Mouse (Mus musculus) hindbrain, postnatal 0 days (tissue): ENCODE results near the gene Dpy19l2. TPM values are rescaled to one million over a fixed set of nuclear protein-coding genes. Genes with fewer than 3 reads are reported as not detected.
"Not testable (repeated sequence)": the region's sequence is repeated elsewhere in the genome, so short reads cannot be mapped to it uniquely, and the experiment has no call there.

Experiments
- ATAC-seq: fragments of 200-750 bp; cut with Nextera tagmentation; 2 replicates; pipeline ENCODE4 v1.8.0; 2017; ENCODE audit warnings: mild to moderate bottlenecking, moderate TSS enrichment, moderate library complexity
- DNase-seq: peaks from one replicate; pipeline ENCODE4 v3.0.0-alpha.2; 2015; ENCODE audit warnings: low spot score
- H3K27ac ChIP-seq: fragments of 300-500 bp; sonication (generic); 2 replicates; pipeline ENCODE4 v1.5.1; 2014; ENCODE audit warnings: mild to moderate bottlenecking
- H3K27me3 ChIP-seq: fragments of 300-500 bp; sonication (generic); 2 replicates; pipeline ENCODE4 v1.6.1; 2014; ENCODE audit warnings: low read length, mixed read lengths; ENCODE audit not compliant: insufficient read depth
- H3K36me3 ChIP-seq: fragments of 300-500 bp; sonication (generic); 2 replicates; pipeline ENCODE4 v1.6.1; 2014; ENCODE audit warnings: low read length, mixed read lengths; ENCODE audit not compliant: insufficient read depth
- H3K4me1 ChIP-seq: fragments of 300-500 bp; sonication (generic); 2 replicates; pipeline ENCODE4 v1.6.1; 2014; ENCODE audit warnings: antibody characterized with exemption, low read length, mixed read lengths; ENCODE audit not compliant: insufficient read depth
- H3K4me2 ChIP-seq: fragments of 300-500 bp; sonication (generic); 2 replicates; pipeline ENCODE4 v1.6.1; 2014; ENCODE audit warnings: low read depth, mild to moderate bottlenecking, low read length, moderate library complexity, mixed read lengths
- H3K4me3 ChIP-seq: fragments of 300-500 bp; sonication (generic); 2 replicates; pipeline ENCODE4 v1.5.1; 2014; ENCODE audit warnings: low read length
- H3K9ac ChIP-seq: fragments of 300-500 bp; sonication (generic); replicated peaks from 2 replicates; pipeline ENCODE4 v1.6.1; 2014; ENCODE audit warnings: mild to moderate bottlenecking, low read length, moderate library complexity, mixed read lengths
- H3K9me3 ChIP-seq: fragments of 300-500 bp; sonication (generic); 2 replicates; pipeline ENCODE4 v1.6.1; 2016; ENCODE audit warnings: low read length, mixed read lengths
- CTCF ChIP-seq: IDR thresholded peaks from 2 replicates; pipeline ENCODE4 v1.5.1; 2016; ENCODE audit warnings: antibody characterized with exemption, control low read depth, low read depth
- WGBS: fragments of 180-500 bp; shearing (Covaris S2); extraction: QIAGEN DNeasy Blood & Tissue Kit; methylation state at CpG from one replicate; pipeline ENCODE4 v1.1.7; 2014; 5-methylcytosine and 5-hydroxymethylcytosine counted together
- polyA plus RNA-seq: library from polyadenylated mRNA; unstranded; fragments of >200 nt; fragmentation: Nextera tagmentation; extraction: Ambion mirVana; gene quantifications from 2 replicates; pipeline ENCODE4 v1.2.1, GENCODE M21; 2015
- total RNA-seq: library from RNA; depleted of rRNA; stranded (reverse); fragments of >200 nt; gene quantifications from 2 replicates; pipeline ENCODE4 v1.2.3, GENCODE M21; 2014; rRNA removed

The Dpy19l2 gene
- total RNA-seq (0.78 and 1.1 TPM in 2 replicates), polyA plus RNA-seq (0.63 and 0.68 TPM in 2 replicates)

DNA sequence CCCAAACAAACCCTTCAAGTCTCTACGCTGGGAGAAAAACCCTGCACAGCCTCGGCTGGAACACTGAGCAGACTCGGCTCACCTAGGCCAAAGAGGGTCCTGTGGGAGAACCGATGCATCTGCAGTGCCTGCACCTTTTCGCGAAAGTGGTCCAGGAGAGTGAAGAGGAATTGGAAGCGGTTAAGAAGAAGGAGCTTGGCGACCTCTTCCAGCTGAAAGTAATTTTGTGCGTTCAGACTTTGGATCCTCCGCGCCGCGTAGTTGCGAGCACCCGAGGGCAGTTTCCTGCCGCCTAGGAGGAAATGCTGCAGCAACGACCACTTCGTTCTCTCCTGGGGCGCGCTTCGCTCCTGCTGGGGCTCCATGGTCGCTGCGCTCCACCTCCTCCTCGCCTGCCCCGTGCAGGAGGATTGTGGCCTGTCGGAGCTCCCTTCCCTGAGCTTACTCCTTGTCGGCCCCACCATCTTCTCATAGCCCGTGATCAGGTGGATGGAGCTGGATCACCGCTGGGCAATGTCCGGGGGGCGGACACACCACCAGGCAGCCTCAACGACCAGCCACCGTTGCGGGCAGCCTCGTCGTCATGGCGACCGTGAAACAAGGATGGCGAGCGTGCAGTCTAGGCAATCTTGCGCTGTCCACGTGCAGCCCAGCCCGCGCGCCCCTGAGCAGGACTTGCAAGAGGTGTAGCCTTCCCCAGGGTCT lies at the start of gene Dpy19l2:
Dpy19l2 (minus strand) TSS at position 594 of the 705 bp plus-strand sequence.
- ATAC-seq, result peak; percentile 93

DNA sequence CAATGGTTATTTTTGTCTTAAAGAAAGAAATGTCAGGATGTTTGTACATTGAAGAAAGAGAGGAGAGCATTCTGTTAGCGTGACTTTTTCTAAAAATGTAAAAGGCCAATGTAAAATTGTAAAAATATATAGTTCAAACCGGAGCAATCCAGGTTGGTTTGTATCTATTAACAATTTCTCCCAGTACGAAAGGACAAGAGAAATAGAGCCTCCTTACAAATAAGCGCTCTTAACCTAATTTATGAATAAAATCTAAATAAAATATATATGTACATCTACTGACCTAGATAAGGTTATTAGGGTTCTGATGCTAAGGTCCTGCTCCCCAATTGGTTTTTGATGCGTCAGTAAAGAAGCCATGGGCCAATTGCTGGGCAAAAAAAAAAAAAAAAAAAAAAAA lies 48.9 kb upstream of the Dpy19l2 start:
- ATAC-seq, result no peak
- no peak for TF ChIP-seq CTCF
- Histone ChIP-seq H3K4me2 (no peak overlapping the region), H3K27ac (no peak overlapping the region), H3K36me3 (no peaks in the 10 kb centered on the region), H3K4me3 (no peak overlapping the region), H3K4me1 (no peaks in the 10 kb centered on the region), H3K27me3 (no peaks in the 10 kb centered on the region), H3K9ac (no peak overlapping the region), H3K9me3 (no peaks in the 10 kb centered on the region)
- WGBS, result 86% methylated on average over 5 of the region's 5 CpGs
- no peak for DNase-seq

More for the DNA sequence above, at the start of gene Dpy19l2:
- Histone ChIP-seq H3K36me3 (no peaks in the 10 kb centered on the region), H3K9ac (peak within 1 kb of the TSS; percentile 52), H3K4me1 (no peaks in the 10 kb centered on the region), H3K4me3 (peak within 1 kb of the TSS; percentile 51), H3K4me2 (peak within 1 kb of the TSS; percentile 92), H3K27ac (no peak within 1 kb of the TSS), H3K9me3 (0 out of 2 replicates have a peak, but pooled peaks cover 3% of the 10 kb centered on the region), H3K27me3 (no peaks in the 10 kb centered on the region)
- DNase-seq, result peak; percentile 66
- TF ChIP-seq CTCF, result no peak
- under 1% methylated on average over 45 of the region's 45 CpGs for WGBS

DNA sequence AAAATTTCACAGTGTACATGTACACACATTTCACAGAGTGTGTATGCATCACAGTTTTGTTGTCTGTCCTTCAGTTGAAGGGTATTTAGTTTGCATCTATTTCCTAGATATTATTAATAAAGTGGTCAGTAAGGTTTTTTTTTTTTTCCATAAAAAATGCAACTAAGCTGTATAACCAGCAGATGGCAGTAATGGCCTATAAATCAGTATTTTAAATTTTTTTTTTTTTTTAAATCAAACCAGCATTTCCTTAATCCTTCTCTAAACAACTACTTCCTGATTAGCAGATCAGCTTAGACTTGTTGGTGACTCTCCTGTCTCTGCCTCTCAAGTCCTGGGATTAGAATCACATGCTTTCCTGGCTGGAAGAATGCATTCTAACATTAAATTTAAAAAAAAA lies 5.2 kb upstream of the Dpy19l2 start:
- Histone ChIP-seq H3K4me3 (no peak overlapping the region), H3K36me3 (no peaks in the 10 kb centered on the region), H3K4me1 (no peaks in the 10 kb centered on the region), H3K27ac (no peak overlapping the region), H3K4me2 (no peak overlapping the region), H3K9me3 (0 out of 2 replicates have a peak, but pooled peaks cover 3% of the 10 kb centered on the region), H3K9ac (no peak overlapping the region), H3K27me3 (no peaks in the 10 kb centered on the region)
- DNase-seq (peak; percentile 43), ATAC-seq (no peak)
- TF ChIP-seq CTCF, result peak; percentile 59

DNA sequence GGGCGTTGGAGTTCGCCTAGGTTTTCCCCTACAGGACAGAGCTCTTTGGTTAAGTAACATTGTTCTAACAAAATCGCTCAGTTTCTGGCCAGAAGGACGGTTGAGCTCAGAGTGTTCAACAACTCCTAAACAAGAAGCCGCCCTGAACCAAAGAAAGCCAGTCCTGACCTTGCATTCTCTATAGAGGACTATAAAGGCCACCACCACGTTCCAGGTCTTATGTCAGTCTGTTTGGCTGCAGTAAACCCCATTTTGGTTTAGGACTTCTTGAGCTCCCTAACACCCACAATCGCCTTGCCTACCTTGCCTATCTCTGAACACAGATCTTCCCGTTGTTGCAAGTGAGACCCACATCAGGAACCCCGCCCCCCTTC lies 299 bp upstream of the Dpy19l2 start:
- H3K4me2 ChIP-seq, result peak overlapping the region; percentile 92
- ATAC-seq (no peak), DNase-seq (no peak)
- 0 out of 2 replicates have a peak, but pooled peaks cover 3% of the 10 kb centered on the region for H3K9me3 ChIP-seq
- no peak for TF ChIP-seq CTCF
- no peaks in the 10 kb centered on the region for H3K4me1 ChIP-seq
- H3K36me3 ChIP-seq, result no peaks in the 10 kb centered on the region
- peak overlapping the region; percentile 51 for H3K4me3 ChIP-seq
- peak overlapping the region; percentile 52 for H3K9ac ChIP-seq
- no peaks in the 10 kb centered on the region for H3K27me3 ChIP-seq
- H3K27ac ChIP-seq, result no peak overlapping the region
- WGBS, result 16% methylated on average over 9 of the region's 9 CpGs

- not testable (repeated sequence) for H3K9me3 ChIP-seq, H3K4me2 ChIP-seq, H3K4me1 ChIP-seq, DNase-seq, ATAC-seq, H3K36me3 ChIP-seq, H3K27ac ChIP-seq, H3K9ac ChIP-seq, H3K27me3 ChIP-seq, H3K4me3 ChIP-seq
- whole genome bisulfite sequencing, result 85% methylated on average over 2 of the region's 2 CpGs
Observed at GRCm38 (mm10) chr9:24637341-24637740, 58.8 kb downstream of the Dpy19l2 start.

GRCm38 (mm10) chr9:24624896-24625295 lies 71.2 kb downstream of the Dpy19l2 start, which contains the start of gene Cypt4:
Gene Cypt4 (plus strand): TSS chr9:24625196.
- Histone ChIP-seq H3K9me3 (no peaks in the 10 kb centered on the region), H3K9ac (no peak within 1 kb of the TSS), H3K4me3 (no peak within 1 kb of the TSS), H3K4me2 (no peak within 1 kb of the TSS), H3K27me3 (no peaks in the 10 kb centered on the region), H3K4me1 (no peaks in the 10 kb centered on the region), H3K36me3 (no peaks in the 10 kb centered on the region), H3K27ac (no peak within 1 kb of the TSS)
- 92% methylated on average over 5 of the region's 5 CpGs for WGBS
- ATAC-seq (no peak), DNase-seq (no peak)
- TF ChIP-seq CTCF, result no peak

GRCm38 (mm10) chr9:24538159-24538558 lies 157.9 kb downstream of the Dpy19l2 start:
- Histone ChIP-seq H3K4me2 (no peak overlapping the region), H3K9me3 (no peaks in the 10 kb centered on the region), H3K36me3 (no peaks in the 10 kb centered on the region), H3K27me3 (no peaks in the 10 kb centered on the region), H3K4me1 (no peaks in the 10 kb centered on the region), H3K27ac (no peak overlapping the region), H3K9ac (no peak overlapping the region), H3K4me3 (no peak overlapping the region)
- WGBS, result 41% methylated on average over 2 of the region's 2 CpGs
- DNase-seq (peak; percentile 56), ATAC-seq (no peak)
- TF ChIP-seq CTCF, result peak; percentile 39
